Mouse (Mus musculus) testis, adult 2 months (tissue): ENCODE measurements around the gene Gcdh. TPM values are rescaled to one million over a fixed set of nuclear protein-coding genes. Genes with fewer than 3 reads are reported as not detected.

Experiments
- H3K27ac ChIP-seq: fragments of 200-500 bp; 2 replicates; pipeline ENCODE4 v1.5.1; 2012; ENCODE audit warnings: low read depth, low read length; ENCODE audit not compliant: control insufficient read depth, insufficient read depth
- H3K27me3 ChIP-seq: fragments of 200-500 bp; 2 replicates; pipeline ENCODE4 v1.6.1; 2012; ENCODE audit warnings: mild to moderate bottlenecking, low read length, moderate library complexity; ENCODE audit not compliant: control insufficient read depth, insufficient read depth
- H3K36me3 ChIP-seq: fragments of 200-500 bp; 2 replicates; pipeline ENCODE4 v1.6.1; 2012; ENCODE audit warnings: mild to moderate bottlenecking, low read length; ENCODE audit not compliant: control insufficient read depth, insufficient read depth
- H3K4me1 ChIP-seq: fragments of 200-500 bp; 2 replicates; pipeline ENCODE4 v1.6.1; 2012; ENCODE audit warnings: low read length; ENCODE audit not compliant: control insufficient read depth, insufficient read depth
- H3K4me3 ChIP-seq: fragments of 200-500 bp; 2 replicates; pipeline ENCODE4 v1.5.1; 2012; ENCODE audit warnings: low read depth, mild to moderate bottlenecking, low read length, moderate library complexity, mixed read lengths; ENCODE audit not compliant: control insufficient read depth
- CTCF ChIP-seq: fragments of 200-500 bp; IDR thresholded peaks from 2 replicates; pipeline ENCODE4 v1.5.1; 2012; ENCODE audit warnings: low read depth, mild to moderate bottlenecking, inconsistent platforms, low read length, moderate library complexity; ENCODE audit not compliant: control insufficient read depth, insufficient read depth, insufficient replicate concordance
- POLR2A ChIP-seq: fragments of 200-500 bp; IDR thresholded peaks from 2 replicates; pipeline ENCODE4 v1.6.1; 2012; ENCODE audit warnings: low read depth, mild to moderate bottlenecking, inconsistent platforms, low read length, moderate library complexity; ENCODE audit not compliant: control insufficient read depth
- polyA plus RNA-seq: library from polyadenylated mRNA; depleted of rRNA; stranded (reverse); fragments of >200 nt; gene quantifications from 2 replicates; pipeline ENCODE4 v1.2.3, GENCODE M21; 2012; rRNA removed

The Gcdh gene
- polyA plus RNA-seq, 1 experiment, result 8.1 TPM

GRCm38 (mm10) chr8:84837912-84838470, 55.7 kb downstream of the Gcdh start:
- Histone ChIP-seq H3K27ac (no peak overlapping the region), H3K27me3 (no peaks in the 10 kb centered on the region), H3K4me3 (no peak overlapping the region), H3K36me3 (peaks cover 1% of the 10 kb centered on the region; the same call in 1 of the 2 replicates), H3K4me1 (peaks cover 6% of the 10 kb centered on the region)
- TF ChIP-seq CTCF, result no peak

- H3K27ac ChIP-seq, result peak overlapping the region; percentile 12; the same call in 1 of the 2 replicates
- TF ChIP-seq POLR2A (no peak), CTCF (no peak)
- H3K27me3 ChIP-seq, result no peaks in the 10 kb centered on the region
- no peak overlapping the region for H3K4me3 ChIP-seq
- peaks cover 8% of the 10 kb centered on the region for H3K4me1 ChIP-seq
- peaks cover 1% of the 10 kb centered on the region; the same call in 1 of the 2 replicates for H3K36me3 ChIP-seq
These were observed 56.4 kb downstream of the Gcdh start for GRCm38 (mm10) chr8:84837149-84837911.

Other genes with a start within 250 kb of the Gcdh start
- gene Ier2, start 231.1 kb downstream of the Gcdh start, polyA plus RNA-seq, result 2.1 and 2.3 TPM in 2 replicates
- gene Trmt1, start 207.6 kb downstream of the Gcdh start, polyA plus RNA-seq, result 131 and 161 TPM in 2 replicates
- 27.5 and 28.2 TPM in 2 replicates for gene Nacc1, start 206.1 kb downstream of the Gcdh start, polyA plus RNA-seq
- 0.93 and 1.2 TPM in 2 replicates for gene Lyl1, start 192.5 kb downstream of the Gcdh start, polyA plus RNA-seq
- gene G430095P16Rik, start 170.9 kb downstream of the Gcdh start, polyA plus RNA-seq, result 0.32 TPM in 2 replicates
- gene Nfix, start 93.6 kb downstream of the Gcdh start, polyA plus RNA-seq, result 4.3 and 5.0 TPM in 2 replicates
- 27.1 and 29.7 TPM in 2 replicates for gene Dand5, start 71.1 kb downstream of the Gcdh start, polyA plus RNA-seq
- gene Gadd45gip1, start 62.4 kb downstream of the Gcdh start, polyA plus RNA-seq, result 9.4 and 12.0 TPM in 2 replicates
- 106 and 110 TPM in 2 replicates for gene Rad23a, start 53.3 kb downstream of the Gcdh start, polyA plus RNA-seq
- gene Calr, start 47.0 kb downstream of the Gcdh start, polyA plus RNA-seq, result 318 and 384 TPM in 2 replicates
- gene Farsa, start 36.9 kb downstream of the Gcdh start, polyA plus RNA-seq, result 50.4 and 55.7 TPM in 2 replicates
- gene Syce2, start 21.8 kb downstream of the Gcdh start, polyA plus RNA-seq, result 101 and 138 TPM in 2 replicates
- 0.36 and 0.48 TPM in 2 replicates for gene Klf1, start 8.0 kb upstream of the Gcdh start, polyA plus RNA-seq
- gene Dnase2a, start 14.6 kb upstream of the Gcdh start, polyA plus RNA-seq, result 1.6 and 2.1 TPM in 2 replicates
- gene Mast1, start 43.4 kb upstream of the Gcdh start, polyA plus RNA-seq, result 1.5 and 1.6 TPM in 2 replicates
- gene Rtbdn, start 53.1 kb upstream of the Gcdh start, polyA plus RNA-seq, result 0.30 and 0.32 TPM in 2 replicates
- gene Gm49661, start 75.5 kb upstream of the Gcdh start, polyA plus RNA-seq, result 477 and 542 TPM in 2 replicates
- gene Prdx2, start 75.7 kb upstream of the Gcdh start, polyA plus RNA-seq, result 59.6 and 68.5 TPM in 2 replicates
- 1,424 and 1,585 TPM in 2 replicates for gene Rnaseh2a, start 75.8 kb upstream of the Gcdh start, polyA plus RNA-seq
- gene Junb, start 84.8 kb upstream of the Gcdh start, polyA plus RNA-seq, result 5.7 and 9.3 TPM in 2 replicates
- 55.4 and 62.0 TPM in 2 replicates for gene Hook2, start 96.7 kb upstream of the Gcdh start, polyA plus RNA-seq
- gene Best2, start 120.6 kb upstream of the Gcdh start, polyA plus RNA-seq, result 0.08 TPM in 1 of 2 replicates, not detected in the other
- gene Asna1, start 131.4 kb upstream of the Gcdh start, polyA plus RNA-seq, result 203 and 208 TPM in 2 replicates
- 82.1 and 88.6 TPM in 2 replicates for gene Trir, start 132.9 kb upstream of the Gcdh start, polyA plus RNA-seq
- gene Tnpo2, start 143.0 kb upstream of the Gcdh start, polyA plus RNA-seq, result 44.7 and 44.9 TPM in 2 replicates
- 83.8 and 91.5 TPM in 2 replicates for gene Fbxw9, start 166.1 kb upstream of the Gcdh start, polyA plus RNA-seq
- not detected in 2 replicates for gene Gm5741, start 174.1 kb upstream of the Gcdh start, polyA plus RNA-seq
- gene Dhps, start 177.8 kb upstream of the Gcdh start, polyA plus RNA-seq, result 20.0 and 22.2 TPM in 2 replicates
- 32.1 and 32.6 TPM in 2 replicates for gene Wdr83os, start 186.8 kb upstream of the Gcdh start, polyA plus RNA-seq
- gene Wdr83, start 187.4 kb upstream of the Gcdh start, polyA plus RNA-seq, result 21.1 and 21.4 TPM in 2 replicates
- 19.3 and 19.6 TPM in 2 replicates for gene Man2b1, start 189.3 kb upstream of the Gcdh start, polyA plus RNA-seq
- 0.21 and 0.24 TPM in 2 replicates for gene Zfp791, start 229.2 kb upstream of the Gcdh start, polyA plus RNA-seq